Mouse (Mus musculus) C2C12 (cell line): Measurements from ENCODE around the gene Vamp8.

Experiments
- CEBPB ChIP-seq: IDR thresholded peaks from one replicate; pipeline ENCODE4 v1.6.1; 2011; ENCODE audit warnings: low read depth, mild to moderate bottlenecking, control low read depth, moderate library complexity
- CTCF ChIP-seq: IDR thresholded peaks from one replicate; pipeline ENCODE4 v1.5.1; 2011; ENCODE audit not compliant: control insufficient read depth, insufficient read depth, insufficient read length
- FOSL1 ChIP-seq: IDR thresholded peaks from one replicate; pipeline ENCODE4 v1.8.0; 2011; ENCODE audit warnings: mild to moderate bottlenecking, low read length; ENCODE audit not compliant: poor library complexity, insufficient read depth, severe bottlenecking
- MAX ChIP-seq: IDR thresholded peaks from one replicate; pipeline ENCODE4 v1.6.1; 2011; ENCODE audit warnings: mild to moderate bottlenecking, control low read depth
- MYOD1 ChIP-seq: IDR thresholded peaks from one replicate; pipeline ENCODE4 v1.6.1; 2011; ENCODE audit warnings: low read depth; ENCODE audit not compliant: control insufficient read depth, insufficient read length
- MYOG ChIP-seq: IDR thresholded peaks from one replicate; pipeline ENCODE4 v1.6.1; 2011; ENCODE audit not compliant: control insufficient read depth, insufficient read length; ENCODE audit errors: extremely low read depth
- USF1 ChIP-seq: IDR thresholded peaks from one replicate; pipeline ENCODE4 v1.6.1; 2011; ENCODE audit warnings: low read depth, mild to moderate bottlenecking, control low read depth, moderate library complexity

DNA sequence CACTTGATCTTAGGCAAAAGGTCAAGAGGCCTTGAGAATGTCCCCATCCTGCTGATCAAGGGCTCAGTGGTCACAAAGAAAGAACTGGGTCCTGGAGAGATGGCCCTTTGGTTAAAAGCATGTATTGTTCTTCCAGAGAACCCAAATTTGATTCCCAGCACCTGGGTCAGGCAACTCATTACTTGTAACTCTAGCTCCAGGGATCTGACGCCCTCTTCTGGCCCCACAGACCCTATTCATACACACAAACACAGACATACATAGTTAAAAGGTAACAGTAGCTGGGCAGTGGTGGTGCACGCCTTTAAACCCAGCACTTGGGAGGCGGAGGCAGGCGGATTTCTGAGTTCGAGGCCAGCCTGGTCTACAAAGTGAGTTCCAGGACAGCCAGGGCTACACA lies 1.8 kb upstream of the Vamp8 start:
- TF ChIP-seq CTCF (no peak), MAX (no peak), MYOG (no peak), USF1 (no peak), FOSL1 (no peak), CEBPB (no peak), MYOD1 (no peak)
